Mouse (Mus musculus) stomach, embryonic 14.5 days (tissue): ENCODE data around the gene Cbx7. TPM values are rescaled to one million over a fixed set of nuclear protein-coding genes. Genes with fewer than 3 reads are reported as not detected.
A peak's percentile ranks its signal among the peaks of the same experiment; 100 is the strongest.
"Not testable (repeated sequence)": the region's sequence is repeated elsewhere in the genome, so short reads cannot be mapped to it uniquely, and the experiment has no call there.

Experiments
- ATAC-seq: fragments of 200-750 bp; cut with Nextera tagmentation; 2 replicates; pipeline ENCODE4 v1.8.0; 2017; ENCODE audit warnings: low read depth, moderate TSS enrichment; ENCODE audit not compliant: insufficient number of reproducible peaks, insufficient read depth, low FRiP score
- H3K27ac ChIP-seq: fragments of 300-500 bp; sonication (generic); 2 replicates; pipeline ENCODE4 v1.5.1; 2014; ENCODE audit warnings: mild to moderate bottlenecking, low read length, moderate library complexity, mixed read lengths
- H3K27me3 ChIP-seq: fragments of 300-500 bp; sonication (generic); 2 replicates; pipeline ENCODE4 v1.6.1; 2014; ENCODE audit warnings: low read length, control low read depth, mixed read lengths; ENCODE audit not compliant: control insufficient read depth, insufficient read depth
- H3K36me3 ChIP-seq: fragments of 300-500 bp; sonication (generic); 2 replicates; pipeline ENCODE4 v1.6.1; 2014; ENCODE audit warnings: mild to moderate bottlenecking, control low read depth, low read length, moderate library complexity, mixed read lengths; ENCODE audit not compliant: control insufficient read depth, insufficient read depth
- H3K4me1 ChIP-seq: fragments of 300-500 bp; sonication (generic); 2 replicates; pipeline ENCODE4 v1.6.1; 2014; ENCODE audit warnings: low read length, control low read depth, mixed read lengths; ENCODE audit not compliant: control insufficient read depth, insufficient read depth
- H3K4me2 ChIP-seq: fragments of 300-500 bp; sonication (generic); replicated peaks from 2 replicates; pipeline ENCODE4 v1.6.1; 2014; ENCODE audit warnings: low read depth, low read length, control low read depth
- H3K4me3 ChIP-seq: fragments of 300-500 bp; sonication (generic); 2 replicates; pipeline ENCODE4 v1.5.1; 2014; ENCODE audit warnings: low read depth, low read length, control low read depth
- H3K9ac ChIP-seq: fragments of 300-500 bp; sonication (generic); replicated peaks from 2 replicates; pipeline ENCODE4 v1.6.1; 2014; ENCODE audit warnings: low read depth, mild to moderate bottlenecking, control low read depth, low read length, moderate library complexity, mixed read lengths
- H3K9me3 ChIP-seq: fragments of 300-500 bp; sonication (generic); 2 replicates; pipeline ENCODE4 v1.6.1; 2016; ENCODE audit warnings: low read depth, low read length, control low read depth; ENCODE audit not compliant: control insufficient read depth
- WGBS: fragments of 180-500 bp; shearing (Covaris S2); extraction: QIAGEN DNeasy Blood & Tissue Kit; methylation state at CpG from one replicate; pipeline ENCODE4 v1.1.7; 2014; 5-methylcytosine and 5-hydroxymethylcytosine counted together
- polyA plus RNA-seq: library from polyadenylated mRNA; unstranded; fragments of >200 nt; fragmentation: Nextera tagmentation; extraction: Ambion mirVana; gene quantifications from 2 replicates; pipeline ENCODE4 v1.2.1, GENCODE M21; 2014

Cbx7 gene
- polyA plus RNA-seq, 1 experiment from 2014 or later, result 5.8 TPM

DNA sequence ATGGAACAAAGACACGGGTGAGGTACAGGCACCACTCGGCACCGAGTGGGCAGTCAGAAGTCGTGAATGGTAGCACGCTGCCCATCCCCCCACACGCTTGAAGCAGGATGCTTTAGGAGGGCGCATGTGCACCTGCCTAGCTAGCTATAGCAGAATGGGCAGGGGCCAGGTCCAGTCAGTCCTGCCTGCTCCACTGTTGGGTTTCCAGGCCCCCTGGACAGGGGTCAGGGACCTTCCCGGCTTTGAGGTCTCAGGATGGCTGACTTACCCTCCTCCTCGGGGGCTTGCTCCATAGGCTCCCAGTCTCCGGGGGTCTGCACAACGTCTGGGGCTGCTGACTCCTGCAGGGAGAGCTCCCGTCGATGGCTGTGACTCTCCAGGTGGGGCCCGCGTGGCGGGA lies 52.4 kb downstream of the Cbx7 start:
- Histone ChIP-seq H3K36me3 (no peaks in the 10 kb centered on the region), H3K4me3 (no peak overlapping the region), H3K27me3 (no peaks in the 10 kb centered on the region), H3K27ac (no peak overlapping the region), H3K4me2 (no peak overlapping the region), H3K9ac (no peak overlapping the region), H3K9me3 (no peaks in the 10 kb centered on the region), H3K4me1 (no peaks in the 10 kb centered on the region)
- no peak for ATAC-seq
- 89% methylated on average over 16 of the region's 16 CpGs for WGBS

- Histone ChIP-seq H3K27me3 (no peaks in the 10 kb centered on the region), H3K4me1 (no peaks in the 10 kb centered on the region), H3K4me2 (no peak overlapping the region), H3K36me3 (no peaks in the 10 kb centered on the region), H3K9me3 (no peaks in the 10 kb centered on the region), H3K27ac (no peak overlapping the region), H3K9ac (no peak overlapping the region), H3K4me3 (no peak overlapping the region)
- no peak for ATAC-seq
- 91% methylated on average over 14 of the region's 14 CpGs for WGBS
Measured at GRCm38 (mm10) chr15:79917111-79917720, 53.7 kb downstream of the Cbx7 start.

DNA sequence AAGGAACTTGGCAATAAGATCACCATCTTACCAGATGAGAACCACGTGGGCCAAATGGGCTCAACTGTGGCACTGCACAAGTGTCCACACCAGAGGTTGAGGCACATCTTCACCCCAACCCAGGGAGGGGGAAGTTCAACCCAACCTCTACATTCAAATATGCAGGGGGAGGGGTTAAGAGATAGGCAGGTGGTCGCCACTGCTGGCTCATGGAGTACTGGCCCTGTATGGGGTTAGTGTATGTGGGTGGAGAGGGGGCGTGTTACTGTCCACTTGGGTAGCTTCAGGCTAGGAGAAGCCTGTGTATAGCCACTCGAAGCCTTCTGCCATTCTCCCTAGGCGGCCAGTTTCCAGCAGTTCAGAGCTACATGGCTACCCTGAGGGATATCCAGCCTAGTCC lies 54.8 kb downstream of the Cbx7 start:
- Histone ChIP-seq H3K4me1 (no peaks in the 10 kb centered on the region), H3K9ac (no peak overlapping the region)
- WGBS, result 68% methylated on average over 5 of the region's 5 CpGs

GRCm38 (mm10) chr15:79914357-79914756 lies 56.6 kb downstream of the Cbx7 start:
- Histone ChIP-seq H3K4me3 (no peak overlapping the region), H3K4me1 (no peaks in the 10 kb centered on the region), H3K27me3 (no peaks in the 10 kb centered on the region), H3K36me3 (no peaks in the 10 kb centered on the region), H3K9ac (no peak overlapping the region), H3K9me3 (no peaks in the 10 kb centered on the region), H3K4me2 (no peak overlapping the region), H3K27ac (no peak overlapping the region)
- ATAC-seq, result no peak
- WGBS, result 83% methylated on average over 3 of the region's 3 CpGs

More for the DNA sequence above, 54.8 kb downstream of the Cbx7 start:
- no peaks in the 10 kb centered on the region for H3K27me3 ChIP-seq
- no peaks in the 10 kb centered on the region for H3K36me3 ChIP-seq
- no peak overlapping the region for H3K4me2 ChIP-seq
- H3K9me3 ChIP-seq, result no peaks in the 10 kb centered on the region
- no peak overlapping the region for H3K27ac ChIP-seq
- no peak overlapping the region for H3K4me3 ChIP-seq
- no peak for ATAC-seq

GRCm38 (mm10) chr15:79913761-79914346 lies 57.1 kb downstream of the Cbx7 start:
- WGBS, result 72% methylated on average over 6 of the region's 6 CpGs
- ATAC-seq, result no peak

DNA sequence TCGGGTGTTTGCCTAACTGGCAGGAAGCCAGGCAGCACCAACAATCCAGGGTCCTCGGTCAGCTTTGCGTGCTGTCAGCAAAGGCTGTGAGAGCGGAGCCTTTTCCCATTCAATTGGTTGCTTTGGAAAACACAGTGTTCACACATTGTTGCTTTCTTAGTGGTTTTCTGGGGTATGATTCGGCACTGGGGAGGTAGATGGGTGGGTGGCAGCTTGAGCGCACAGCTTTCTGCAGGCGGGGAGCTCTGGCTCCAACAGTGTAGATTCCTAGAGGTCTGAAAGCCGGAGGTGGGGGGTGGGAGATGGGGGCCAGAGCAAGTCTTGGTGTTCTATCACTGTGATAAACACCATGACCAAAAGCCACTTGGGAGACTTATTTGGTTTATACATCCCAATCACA lies 59.6 kb downstream of the Cbx7 start:
- Histone ChIP-seq H3K4me1 (no peaks in the 10 kb centered on the region), H3K36me3 (no peaks in the 10 kb centered on the region), H3K27ac (no peak overlapping the region), H3K9me3 (no peaks in the 10 kb centered on the region), H3K9ac (no peak overlapping the region), H3K4me3 (no peak overlapping the region), H3K27me3 (no peaks in the 10 kb centered on the region), H3K4me2 (no peak overlapping the region)
- WGBS, result 81% methylated on average over 8 of the region's 8 CpGs
- no peak for ATAC-seq

More at GRCm38 (mm10) chr15:79913761-79914346, 57.1 kb downstream of the Cbx7 start:
- Histone ChIP-seq H3K4me3 (no peak overlapping the region), H3K27me3 (no peaks in the 10 kb centered on the region), H3K9ac (no peak overlapping the region), H3K4me1 (no peaks in the 10 kb centered on the region), H3K27ac (no peak overlapping the region), H3K9me3 (no peaks in the 10 kb centered on the region), H3K36me3 (no peaks in the 10 kb centered on the region), H3K4me2 (no peak overlapping the region)

GRCm38 (mm10) chr15:79910812-79911211 lies 60.1 kb downstream of the Cbx7 start:
- H3K9me3 ChIP-seq, H3K4me1 ChIP-seq, ATAC-seq, H3K36me3 ChIP-seq, H3K4me3 ChIP-seq, H3K9ac ChIP-seq, H3K27me3 ChIP-seq, H3K4me2 ChIP-seq, H3K27ac ChIP-seq: not testable (repeated sequence)
- WGBS, result 89% methylated on average over 1 of the region's 1 CpGs

GRCm38 (mm10) chr15:79909006-79909405 lies 61.9 kb downstream of the Cbx7 start:
- H3K9ac ChIP-seq, H3K36me3 ChIP-seq, H3K4me2 ChIP-seq, H3K27ac ChIP-seq, ATAC-seq, H3K27me3 ChIP-seq, H3K4me1 ChIP-seq, H3K4me3 ChIP-seq, H3K9me3 ChIP-seq: not testable (repeated sequence)
- 94% methylated on average over 3 of the region's 3 CpGs for WGBS

GRCm38 (mm10) chr15:79906855-79907254 lies 64.1 kb downstream of the Cbx7 start:
- WGBS, result 32% methylated on average over 14 of the region's 14 CpGs
- Histone ChIP-seq H3K27ac (no peak overlapping the region), H3K9ac (no peak overlapping the region), H3K4me3 (no peak overlapping the region), H3K36me3 (no peaks in the 10 kb centered on the region), H3K4me1 (no peaks in the 10 kb centered on the region), H3K27me3 (no peaks in the 10 kb centered on the region), H3K4me2 (no peak overlapping the region), H3K9me3 (no peaks in the 10 kb centered on the region)
- ATAC-seq, result peak; percentile 79
